Mouse (Mus musculus) adrenal gland, adult 8-10 months (tissue): Measurements from ENCODE around the gene Plxnb3. TPM values are rescaled to one million over a fixed set of nuclear protein-coding genes. Genes with fewer than 3 reads are reported as not detected.

Experiments used
- DNase-seq: peaks from one replicate; pipeline ENCODE4 v3.0.0; 2022
- total RNA-seq, 4 experiments: library from RNA; stranded (reverse); gene quantifications; 2 replicates each; pipeline ENCODE4 v1.2.4; 2022

The Plxnb3 gene
- total RNA-seq, 4 experiments from 2014 or later, result 0.38 to 0.74 (median 0.55) TPM

DNA sequence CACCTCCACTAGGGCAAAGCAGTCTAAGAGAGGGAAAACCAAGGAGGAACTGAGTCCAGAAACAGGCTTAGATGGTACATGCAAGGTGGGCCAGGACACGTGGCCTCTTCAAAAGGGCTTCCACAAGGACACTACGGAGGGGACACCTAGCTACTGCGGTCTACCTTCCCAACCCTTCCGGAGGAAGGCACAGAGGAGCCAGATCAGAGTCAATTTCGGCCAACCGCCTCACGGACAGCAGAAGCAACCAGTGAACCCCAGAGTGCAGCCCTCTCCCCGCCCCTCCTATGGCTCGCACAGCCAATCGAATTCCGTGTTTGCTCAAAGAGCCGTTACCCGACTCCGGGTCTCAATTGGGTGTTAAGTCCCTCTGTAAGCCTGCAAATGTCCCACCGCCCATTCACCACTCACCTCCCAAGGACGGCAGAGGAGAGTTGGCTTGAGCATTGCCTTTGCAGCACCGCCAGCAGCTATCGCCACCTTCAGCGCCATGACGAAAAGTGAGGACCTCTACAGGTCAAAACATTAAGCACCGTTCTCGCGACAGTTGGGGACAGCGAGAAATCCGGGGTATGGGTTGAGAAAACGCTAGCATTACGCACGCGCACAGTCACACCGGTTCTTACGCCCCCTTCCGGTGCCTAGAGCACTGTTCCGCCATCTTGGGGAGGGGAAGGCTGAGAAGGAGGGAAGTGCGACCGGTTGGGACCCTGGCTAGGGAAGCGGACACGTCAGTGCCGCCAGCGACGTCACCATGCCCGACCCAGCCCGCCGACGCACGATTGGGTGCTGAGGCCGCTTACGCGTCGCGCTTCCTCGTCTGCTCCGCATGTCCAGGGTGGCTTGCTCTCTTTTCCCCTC, 29.7 kb downstream of the Plxnb3 start, which contains the start of the genes Idh3g and Ssr4:
Gene Idh3g (minus strand): TSS at position 534 of the 861 bp plus-strand sequence.
Gene Ssr4 (plus strand): TSS at position 665 of the 861 bp plus-strand sequence.
- peak; percentile 95 for DNase-seq

DNA sequence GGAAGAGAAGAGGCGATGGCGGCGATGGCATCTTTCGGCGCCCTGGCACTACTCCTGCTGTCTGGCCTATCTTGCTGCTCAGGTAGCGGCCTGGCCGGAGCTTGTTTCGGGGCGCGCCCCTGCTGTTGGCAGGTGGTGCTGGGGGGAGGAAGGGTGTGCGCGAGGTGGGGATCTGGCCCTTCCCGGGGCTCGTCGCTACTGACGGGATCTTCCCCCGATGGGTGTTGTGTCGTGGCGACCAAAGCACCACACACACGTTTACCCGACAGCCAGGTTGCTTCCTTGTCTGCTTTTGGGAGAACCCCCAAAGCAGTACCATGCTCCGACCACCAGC, 30.3 kb downstream of the Plxnb3 start:
- DNase-seq, result no peak

DNA sequence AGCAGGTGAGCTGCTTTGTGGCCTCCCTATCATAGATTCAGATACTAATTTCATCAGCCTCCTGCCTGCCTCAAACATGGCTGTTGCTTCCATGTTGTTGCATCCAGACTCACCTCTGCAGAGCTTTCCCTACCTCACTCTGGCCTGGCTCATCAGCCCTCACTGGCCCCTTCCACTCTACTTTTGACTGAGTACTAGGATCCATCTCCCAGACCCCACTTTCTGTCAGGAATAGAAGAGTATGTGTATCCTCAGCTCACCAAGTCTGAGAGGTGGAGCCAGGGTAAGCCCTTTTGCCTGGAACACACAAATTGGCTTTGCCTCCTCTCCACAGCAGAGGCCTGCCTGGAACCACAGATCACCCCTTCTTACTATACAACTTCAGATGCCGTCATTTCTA, 31.6 kb downstream of the Plxnb3 start:
- no peak for DNase-seq

DNA sequence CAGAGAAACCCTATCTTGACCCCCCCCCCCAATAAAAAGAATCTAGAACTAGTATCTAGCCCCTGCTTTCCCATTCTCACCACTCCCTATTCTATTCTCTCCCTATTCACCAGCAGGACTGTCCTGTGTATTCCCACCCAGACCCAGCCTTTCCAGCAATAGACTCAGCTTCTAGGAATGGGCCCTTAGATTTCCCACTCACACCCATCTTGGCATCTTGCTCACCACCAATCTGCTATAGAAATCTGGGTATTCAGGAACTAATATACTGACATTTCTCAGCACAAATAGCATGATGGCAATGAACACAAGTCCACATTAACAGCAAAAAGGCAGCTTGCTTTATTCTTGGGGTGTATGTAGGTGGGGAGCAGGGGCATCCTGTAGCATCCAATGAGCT, 36.1 kb downstream of the Plxnb3 start:
- no peak for DNase-seq

DNA sequence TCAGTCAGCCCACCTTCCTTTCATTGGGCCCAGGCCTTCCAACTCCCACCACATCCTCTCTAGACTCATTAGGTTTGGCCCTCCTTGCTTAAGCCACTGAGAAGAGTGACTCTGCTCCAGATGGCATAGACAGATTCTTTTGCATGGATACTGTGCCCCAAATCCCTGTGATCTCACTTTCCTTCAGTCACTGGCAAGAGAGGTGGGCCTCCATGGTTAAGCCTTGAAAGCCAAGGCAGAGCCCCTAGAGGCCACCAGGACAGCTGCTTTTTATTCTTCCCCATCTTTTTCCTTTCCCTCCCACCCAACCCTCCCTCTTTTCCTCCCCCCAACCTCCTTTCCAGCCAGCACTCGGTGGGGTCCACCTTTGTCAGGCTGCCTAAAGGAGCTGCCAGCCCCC, 36.6 kb downstream of the Plxnb3 start:
- DNase-seq, result no peak

DNA sequence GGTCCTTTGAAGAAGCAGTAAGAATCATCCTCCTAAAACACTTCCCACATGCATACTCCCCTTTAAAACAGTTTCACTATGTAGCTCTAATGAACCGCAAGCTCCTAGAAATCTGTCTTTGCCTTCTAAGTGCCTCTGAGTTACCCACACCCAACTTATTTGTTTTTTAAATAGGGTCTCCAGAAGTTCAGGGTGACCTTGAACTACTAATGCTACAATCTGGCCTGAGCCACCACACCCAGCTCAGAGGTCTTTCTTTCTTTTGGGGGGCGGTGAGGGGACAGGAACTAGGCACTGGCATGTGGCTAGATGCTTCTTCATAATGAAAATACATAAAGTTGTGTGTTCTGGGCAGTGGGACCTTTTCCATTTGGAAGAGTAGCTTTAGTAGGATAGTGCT, 40.6 kb downstream of the Plxnb3 start:
- no peak for DNase-seq

DNA sequence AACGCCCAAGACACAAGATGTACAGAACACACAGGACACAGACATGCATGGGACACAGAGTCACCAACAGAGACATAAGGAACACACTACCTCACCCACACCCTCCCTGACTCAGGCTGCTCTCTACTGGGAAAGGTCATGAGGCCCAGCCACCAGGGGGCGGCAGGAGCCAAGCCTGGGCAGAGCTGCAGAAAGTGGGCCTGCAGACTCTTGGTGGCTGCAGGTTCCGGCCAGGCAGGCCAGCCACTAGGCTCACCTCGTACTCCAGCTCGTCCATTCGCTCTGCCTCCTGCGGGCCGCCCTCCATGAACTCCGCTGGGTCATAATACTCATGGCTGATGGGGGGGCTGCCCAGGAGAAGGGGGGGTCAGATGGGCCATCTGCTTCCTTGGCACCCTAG, 41.6 kb downstream of the Plxnb3 start:
- DNase-seq, result peak; percentile 47

DNA sequence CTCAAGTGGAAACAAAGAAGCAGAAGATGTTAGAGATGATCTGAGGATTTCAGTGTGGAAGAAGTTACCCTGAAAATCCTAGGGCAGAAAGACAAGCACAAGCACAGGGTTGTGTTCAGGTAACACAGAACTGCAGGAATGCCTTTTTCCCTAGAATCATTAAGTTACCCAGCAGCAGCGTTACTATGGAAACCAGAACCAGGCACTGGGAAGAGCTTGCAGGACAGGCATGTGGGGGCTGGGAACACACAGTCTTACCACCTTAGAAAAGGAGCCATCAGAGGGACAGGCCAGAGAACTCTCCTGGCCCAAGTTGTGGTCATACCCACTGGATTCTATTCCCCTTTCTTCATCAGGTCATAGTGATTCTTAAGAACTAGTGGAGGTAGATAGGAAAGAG, 48.9 kb downstream of the Plxnb3 start:
- DNase-seq, result no peak

DNA sequence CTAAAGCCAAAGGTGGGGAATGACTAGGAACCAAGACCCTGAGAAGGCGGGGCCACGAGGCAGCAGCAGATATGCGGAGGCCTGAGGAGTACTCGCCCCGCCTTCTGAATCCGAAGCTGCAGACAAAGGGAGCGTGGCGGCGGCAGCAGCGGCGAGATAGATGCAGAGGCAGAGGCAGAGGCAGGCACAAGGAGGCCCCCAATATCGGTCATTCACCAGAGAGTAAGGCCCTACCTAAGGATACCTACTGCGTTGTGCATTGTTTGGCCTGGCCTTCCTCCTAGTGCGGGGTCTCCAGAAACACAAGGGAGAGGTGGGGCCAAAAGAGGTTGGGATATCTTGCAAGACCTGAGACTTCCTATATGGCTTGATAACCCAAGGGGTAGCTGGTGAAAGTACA, 58.2 kb downstream of the Plxnb3 start:
- DNase-seq, result no peak

DNA sequence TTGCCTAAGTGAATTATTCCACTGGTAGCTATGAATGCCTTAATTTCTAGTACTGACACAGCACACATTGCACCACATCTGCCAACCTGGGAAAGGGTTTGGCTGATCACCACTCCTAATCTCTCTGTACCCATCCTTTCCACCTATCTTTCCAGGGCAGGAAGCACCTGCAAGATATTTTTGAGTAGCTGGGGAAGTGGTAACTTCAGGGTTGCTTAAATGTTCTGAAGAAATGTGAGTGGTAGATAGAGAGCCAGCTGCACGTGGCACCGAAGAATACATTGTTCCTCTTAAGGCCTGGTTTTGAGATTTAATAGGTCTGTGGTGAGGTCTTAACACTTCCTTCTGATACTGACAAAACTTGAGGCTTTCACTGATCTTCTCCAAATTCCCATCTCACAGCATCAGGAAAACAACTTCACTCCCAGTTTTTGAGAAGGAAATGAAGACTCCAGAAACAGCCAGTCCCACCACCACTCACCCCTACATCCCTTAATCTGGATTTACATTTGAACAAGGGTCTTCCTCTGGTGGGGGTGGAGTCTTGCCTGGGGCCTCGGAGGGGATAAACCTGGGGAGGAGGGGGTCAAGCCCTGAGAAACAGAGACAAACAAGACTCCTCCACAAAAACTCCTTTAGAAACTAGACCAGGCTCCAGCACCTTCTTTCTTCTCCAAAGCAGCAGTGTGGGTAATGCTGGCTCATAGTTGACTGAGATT, 59.9 kb downstream of the Plxnb3 start:
- DNase-seq, result no peak

Other genes with a start within 250 kb of the Plxnb3 start
- gene Dusp9, start 117.7 kb upstream of the Plxnb3 start, total RNA-seq, result 1 to 10 TPM in 1 of 4 experiments, under 1 TPM in 3; 0.17 to 1.1 (median 0.52) TPM
- 10 to 100 TPM; 10.6 to 29.6 (median 18.5) TPM for gene Pnck, start 97.0 kb upstream of the Plxnb3 start, total RNA-seq
- 100 to 1,000 TPM in 3 of 4 experiments, 10 to 100 TPM in 1; 63.8 to 185 (median 134) TPM for gene Slc6a8, start 83.9 kb upstream of the Plxnb3 start, total RNA-seq
- gene Bcap31, start 40.9 kb upstream of the Plxnb3 start, total RNA-seq, result 100 to 1,000 TPM; 212 to 320 (median 258) TPM
- gene Abcd1, start 40.5 kb upstream of the Plxnb3 start, total RNA-seq, result 10 to 100 TPM; 23.0 to 38.2 (median 29.4) TPM
- under 1 TPM; 0.42 to 0.71 (median 0.52) TPM for gene Srpk3, start 17.3 kb downstream of the Plxnb3 start, total RNA-seq
- gene Idh3g, start 29.8 kb downstream of the Plxnb3 start, total RNA-seq, result 100 to 1,000 TPM; 295 to 431 (median 378) TPM
- 100 to 1,000 TPM; 150 to 176 (median 163) TPM for gene Ssr4, start 29.9 kb downstream of the Plxnb3 start, total RNA-seq
- gene Pdzd4, start 67.9 kb downstream of the Plxnb3 start, total RNA-seq, result 1 to 10 TPM; 4.4 to 8.1 (median 6.4) TPM
- not detected for gene Avpr2, start 135.0 kb downstream of the Plxnb3 start, total RNA-seq
- 10 to 100 TPM; 10.1 to 25.3 (median 16.7) TPM for gene L1cam, start 139.0 kb downstream of the Plxnb3 start, total RNA-seq
- gene Arhgap4, start 164.8 kb downstream of the Plxnb3 start, total RNA-seq, result 1 to 10 TPM; 2.4 to 7.7 (median 5.4) TPM
- 100 to 1,000 TPM in 1 of 4 experiments, 10 to 100 TPM in 3; 77.6 to 108 (median 89.8) TPM for gene Naa10, start 164.9 kb downstream of the Plxnb3 start, total RNA-seq
- 10 to 100 TPM; 17.7 to 51.7 (median 30.5) TPM for gene Renbp, start 173.8 kb downstream of the Plxnb3 start, total RNA-seq
- gene Hcfc1, start 209.3 kb downstream of the Plxnb3 start, total RNA-seq, result 10 to 100 TPM; 58.1 to 78.5 (median 68.1) TPM